Mouse (Mus musculus) right cerebral cortex, adult 2 months (tissue): ENCODE data around the gene Zfp990.
"Not testable (repeated sequence)": the region's sequence is repeated elsewhere in the genome, so short reads cannot be mapped to it uniquely, and the experiment has no call there.

Experiments used
- DNase-seq, 2 experiments: peaks; one replicate each; pipeline ENCODE4 v3.0.0; 2021 to 2022; ENCODE audit warnings: low spot score in 2 of 2

Gene Zfp990

GRCm38 (mm10) chr4:145586046-145586445, 75.5 kb downstream of the Zfp990 start:
- DNase-seq, result not testable (repeated sequence)
